Mouse (Mus musculus) midbrain, embryonic 15.5 days (tissue): ENCODE measurements around the gene Gnptg. TPM values are rescaled to one million over a fixed set of nuclear protein-coding genes. Genes with fewer than 3 reads are reported as not detected.

ENCODE experiments used
- microRNA-seq: library from miRNA; unstranded; fragments of <30 nt; microRNA quantifications from one replicate; pipeline ENCODE4, GENCODE M21; 2016
- polyA plus RNA-seq: library from polyadenylated mRNA; unstranded; fragments of >200 nt; fragmentation: Nextera tagmentation; extraction: Ambion mirVana; gene quantifications from 2 replicates; pipeline ENCODE4 v1.2.1, GENCODE M21; 2015

The Gnptg gene
- polyA plus RNA-seq, 1 experiment from 2014 or later: 96.0 TPM

Small RNA genes lying within 50 kb of the gene (microRNA-seq; reads per million reads assigned to microRNA genes)
- 6.8 reads per million, percentile 27 among the genes with 10 or more reads in this experiment for gene Mir3547

Other genes with a start within 250 kb of the Gnptg start
- gene Cramp1l, start 224.3 kb downstream of the Gnptg start, polyA plus RNA-seq: 6.3 and 7.1 TPM in 2 replicates
- gene Ift140, start 224.0 kb downstream of the Gnptg start, polyA plus RNA-seq: 20.0 and 22.5 TPM in 2 replicates
- gene Tmem204, start 156.5 kb downstream of the Gnptg start, polyA plus RNA-seq: 12.6 and 13.0 TPM in 2 replicates
- gene Telo2, start 124.2 kb downstream of the Gnptg start, polyA plus RNA-seq: 57.8 and 67.0 TPM in 2 replicates
- gene Ptx4, start 119.4 kb downstream of the Gnptg start, polyA plus RNA-seq: not detected in 2 replicates
- gene Clcn7, start 106.7 kb downstream of the Gnptg start, polyA plus RNA-seq: 35.0 and 36.3 TPM in 2 replicates
- not detected in 2 replicates for gene Ccdc154, start 77.7 kb downstream of the Gnptg start, polyA plus RNA-seq
- gene Gm38655, start 64.7 kb downstream of the Gnptg start, polyA plus RNA-seq: not detected in 2 replicates
- 34.4 and 35.7 TPM in 2 replicates for gene BC003965, start 55.6 kb downstream of the Gnptg start, polyA plus RNA-seq
- gene Unkl, start 51.7 kb downstream of the Gnptg start, polyA plus RNA-seq: 17.1 TPM in 2 replicates
- 62.7 and 62.9 TPM in 2 replicates for gene Tsr3, start within 50 bp of the Gnptg start, polyA plus RNA-seq
- 26.8 and 30.3 TPM in 2 replicates for gene Baiap3, start 16.2 kb upstream of the Gnptg start, polyA plus RNA-seq
- gene Ube2i, start 34.5 kb upstream of the Gnptg start, polyA plus RNA-seq: 503 and 512 TPM in 2 replicates
- gene Prss34, start 58.3 kb upstream of the Gnptg start, polyA plus RNA-seq: 0.23 TPM in 1 of 2 replicates, not detected in the other
- gene Prss28, start 68.5 kb upstream of the Gnptg start, polyA plus RNA-seq: not detected in 2 replicates
- not detected in 2 replicates for gene Prss29, start 78.5 kb upstream of the Gnptg start, polyA plus RNA-seq
- gene Tpsab1, start 105.4 kb upstream of the Gnptg start, polyA plus RNA-seq: not detected in 2 replicates
- 0.15 and 0.70 TPM in 2 replicates for gene Tpsb2, start 126.2 kb upstream of the Gnptg start, polyA plus RNA-seq
- 0.79 and 0.93 TPM in 2 replicates for gene Tpsg1, start 129.1 kb upstream of the Gnptg start, polyA plus RNA-seq
- 14.2 and 15.7 TPM in 2 replicates for gene Cacna1h, start 193.7 kb upstream of the Gnptg start, polyA plus RNA-seq
- gene Tekt4, start 214.5 kb upstream of the Gnptg start, polyA plus RNA-seq: 1.2 TPM in 2 replicates